ENCODE assay signal across 29 mouse cellular contexts in genomic region chr17:26864343-26864742, GRCm38 (mm10). TPM values are rescaled to one million over a fixed set of nuclear protein-coding genes. Genes with fewer than 3 reads are reported as not detected.
A peak's percentile ranks its signal among the peaks of the same experiment; 100 is the strongest.
DNase-seq lines count a peak whose midpoint lies in the region; ATAC-seq and TF ChIP-seq lines count a peak whose summit lies in the region.
"Had no signal": no experiment of that assay in that cellular context is flagged by ENCODE, and none has a peak within 500 bp of the region (broad histone marks: within the 10 kb centered on the region; RNA-seq: fewer than 3 reads in every experiment).

No protein-coding gene starts in this region.

- peaks cover 4% of the 10 kb centered on the region; the same call in 1 of the 2 replicates for H3K4me1 ChIP-seq in heart, adult 2 months (ENCODE audit: control insufficient read depth, insufficient read depth, low read length)
- H3K4me1 ChIP-seq in heart, embryonic 12.5 days (replicated peaks) = peaks cover 66% of the 10 kb centered on the region
- H3K4me1 ChIP-seq in heart, embryonic 15.5 days (replicated peaks) = peaks cover 63% of the 10 kb centered on the region
- no peaks in the 10 kb centered on the region for H3K4me1 ChIP-seq in midbrain, embryonic 11.5 days (ENCODE audit: control insufficient read depth, insufficient read depth, low read length)
- H3K4me1 ChIP-seq: forebrain, embryonic 13.5 days had no signal

- ATAC-seq in heart, embryonic 12.5 days (ENCODE audit: insufficient number of reproducible peaks, low FRiP score) = no peak
- 0 out of 2 replicates have a peak, but pooled peaks have one; percentile 29 for ATAC-seq in heart, embryonic 15.5 days (replicated peaks; ENCODE audit: insufficient number of reproducible peaks, insufficient read depth, low FRiP score, low read depth)
- no peak for ATAC-seq in midbrain, embryonic 11.5 days (ENCODE audit: low FRiP score)
- ATAC-seq: forebrain, embryonic 13.5 days; forebrain, embryonic 16.5 days; hindbrain, postnatal 0 days; inflammation-experienced regulatory T-cells, adult 6 months; intestine, embryonic 16.5 days; Patski had no signal

- peak overlapping the region; percentile 55 for H3K4me2 ChIP-seq in heart, embryonic 12.5 days
- peak overlapping the region; percentile 41 for H3K4me2 ChIP-seq in heart, embryonic 15.5 days
- no peak overlapping the region for H3K4me2 ChIP-seq in midbrain, embryonic 11.5 days
- H3K4me2 ChIP-seq: forebrain, embryonic 13.5 days; hindbrain, embryonic 14.5 days had no signal

- H3K27me3 ChIP-seq in heart, adult 2 months (ENCODE audit: control insufficient read depth, insufficient read depth, low read length) = no peaks in the 10 kb centered on the region
- no peaks in the 10 kb centered on the region for H3K27me3 ChIP-seq in heart, embryonic 12.5 days (replicated peaks)
- H3K27me3 ChIP-seq in heart, embryonic 15.5 days = peaks cover 4% of the 10 kb centered on the region; the same call in 1 of the 2 replicates
- no peaks in the 10 kb centered on the region; the same call in 1 of the 2 replicates for H3K27me3 ChIP-seq in midbrain, embryonic 11.5 days (ENCODE audit: control insufficient read depth, insufficient read depth, low read length)
- H3K27me3 ChIP-seq: Patski had no signal

- intact Hi-C loops in heart, adult 2 months (cut with DNase I) = no loop called here
- intact Hi-C loops in heart, postnatal 36 days (cut with DNase I) = no loop called here
- intact Hi-C loops in heart, postnatal 25 days (cut with DNase I) = no loop called here

- H3K36me3 ChIP-seq in heart, adult 2 months (ENCODE audit: control insufficient read depth, insufficient read depth, low read length) = no peaks in the 10 kb centered on the region; the same call in 1 of the 2 replicates
- H3K36me3 ChIP-seq in heart, embryonic 12.5 days = peaks cover 4% of the 10 kb centered on the region; the same call in 1 of the 2 replicates
- no peaks in the 10 kb centered on the region for H3K36me3 ChIP-seq in heart, embryonic 15.5 days
- no peaks in the 10 kb centered on the region for H3K36me3 ChIP-seq in midbrain, embryonic 11.5 days (ENCODE audit: control insufficient read depth, insufficient read depth, low read length)
- H3K36me3 ChIP-seq: forebrain, embryonic 10.5 days; G1E had no signal

- H3K27ac ChIP-seq in heart, adult 2 months = peak overlapping the region; percentile 85
- peak overlapping the region; percentile 99 for H3K27ac ChIP-seq in heart, embryonic 12.5 days (ENCODE audit: poor library complexity, severe bottlenecking)
- H3K27ac ChIP-seq in heart, embryonic 15.5 days = peak overlapping the region; percentile 96
- no peak overlapping the region for H3K27ac ChIP-seq in midbrain, embryonic 11.5 days (ENCODE audit: low read depth, low read length)
- H3K27ac ChIP-seq: forebrain, embryonic 10.5 days; forebrain, embryonic 13.5 days; gastrocnemius, adult 2 months; hindbrain, embryonic 14.5 days; hindbrain, postnatal 0 days had no signal

- H3K79me2 ChIP-seq in heart, adult 2 months (replicated peaks; ENCODE audit: control insufficient read depth, insufficient read depth, low read length) = no peaks in the 10 kb centered on the region

- TF ChIP-seq EP300 in heart, adult 2 months (IDR thresholded peaks at IDR 0.05; ENCODE audit: insufficient read depth, low read depth, low read length) = no peak

- no peak for DNase-seq in heart, adult 2 months
- no peak for DNase-seq in heart, postnatal 36 days
- no peak for DNase-seq in heart, postnatal 25 days (ENCODE audit: low spot score)
- no peak for DNase-seq in heart, adult 9 months (ENCODE audit: low spot score in 2 of 2)
- no peak for DNase-seq in kidney, adult 11 months
- no peak for DNase-seq in midbrain, embryonic 11.5 days (ENCODE audit: low spot score, missing footprints)
- DNase-seq: adrenal gland, postnatal 10 days; adrenal gland, postnatal 36 days; cerebellum, adult 18-20 months; cerebellum, adult 9-10 months; cerebellum, postnatal 14 days; gastrocnemius, adult 2 months; gastrocnemius, postnatal 14 days; kidney, adult 2 months had no signal

- H3K4me3 ChIP-seq in heart, adult 2 months = no peak overlapping the region
- H3K4me3 ChIP-seq in heart, embryonic 12.5 days = no peak overlapping the region
- H3K4me3 ChIP-seq in heart, embryonic 15.5 days = 0 out of 2 replicates have a peak overlapping the region, but pooled peaks have one; percentile 1
- no peak overlapping the region for H3K4me3 ChIP-seq in midbrain, embryonic 11.5 days (ENCODE audit: low read depth, low read length)
- H3K4me3 ChIP-seq: forebrain, embryonic 10.5 days; forebrain, embryonic 13.5 days; gastrocnemius, adult 2 months had no signal

- peaks cover 3% of the 10 kb centered on the region; the same call in 1 of the 2 replicates for H3K9me3 ChIP-seq in heart, embryonic 12.5 days (replicated peaks)
- H3K9me3 ChIP-seq in heart, embryonic 15.5 days (replicated peaks) = no peaks in the 10 kb centered on the region
- peaks cover 3% of the 10 kb centered on the region; the same call in 1 of the 2 replicates for H3K9me3 ChIP-seq in midbrain, embryonic 11.5 days (ENCODE audit: control insufficient read depth, low read length)
- H3K9me3 ChIP-seq: forebrain, embryonic 13.5 days had no signal

- no peak for TF ChIP-seq POLR2A in heart, adult 2 months (IDR thresholded peaks at IDR 0.05; ENCODE audit: insufficient read depth, low read depth, low read length)

- no peak for TF ChIP-seq CTCF in heart, adult 2 months (IDR thresholded peaks at IDR 0.05)

- peak overlapping the region; percentile 37; the same call in 1 of the 2 replicates for H3K9ac ChIP-seq in heart, adult 2 months (ENCODE audit: low read depth, low read length)
- peak overlapping the region; percentile 56; the same call in 1 of the 2 replicates for H3K9ac ChIP-seq in heart, embryonic 12.5 days
- 0 out of 2 replicates have a peak overlapping the region, but pooled peaks have one; percentile 27 for H3K9ac ChIP-seq in heart, embryonic 15.5 days
- H3K9ac ChIP-seq in midbrain, embryonic 11.5 days (ENCODE audit: low read length) = no peak overlapping the region
- H3K9ac ChIP-seq: forebrain, embryonic 13.5 days; hindbrain, embryonic 14.5 days had no signal

- 28% methylated on average over 5 of the region's 5 CpGs for WGBS in heart, adult 2 months
- 21% methylated on average over 5 of the region's 5 CpGs for WGBS in heart, embryonic 12.5 days
- 23% methylated on average over 5 of the region's 5 CpGs for WGBS in heart, embryonic 15.5 days
- 68% methylated on average over 5 of the region's 5 CpGs for WGBS in midbrain, embryonic 11.5 days

RNA-seq across cellular contexts. Expression of gene Nkx2-5, which starts 19.5 kb away (rescaled TPM):
- 10 to 100 TPM; 87.1 to 96.3 TPM for total RNA-seq in heart, adult 2 months (2021)
- 72.6 and 104 TPM in 2 replicates for polyA plus RNA-seq in heart, adult 2 months (2012; rRNA removed)
- total RNA-seq in heart, postnatal 36 days (2021) = 10 to 100 TPM; 80.7 TPM
- 200 and 212 TPM in 2 replicates for polyA plus RNA-seq in heart, embryonic 12.5 days (2016; fragmentation: Nextera tagmentation; extraction: Ambion mirVana)
- total RNA-seq in heart, postnatal 25 days (2021) = 10 to 100 TPM; 79.5 to 91.8 TPM
- 131 and 147 TPM in 2 replicates for polyA plus RNA-seq in heart, embryonic 15.5 days (2015; fragmentation: Nextera tagmentation; extraction: Ambion mirVana)
- not detected in 2 replicates for polyA plus RNA-seq in midbrain, embryonic 11.5 days (2014; fragmentation: Nextera tagmentation; extraction: Ambion mirVana)
- total RNA-seq: adrenal gland, adult 18-20 months; adrenal gland, postnatal 10 days; adrenal gland, postnatal 36 days; G1E; gastrocnemius, adult 2 months; gastrocnemius, postnatal 14 days; gastrocnemius, postnatal 4 days; hindbrain, postnatal 0 days had no signal
- polyA plus RNA-seq: forebrain, embryonic 10.5 days; forebrain, embryonic 13.5 days; forebrain, embryonic 16.5 days; G1E; hindbrain, embryonic 11.5 days; hindbrain, embryonic 14.5 days; hindbrain, postnatal 0 days; inflammation-experienced regulatory T-cells, adult 6 months; kidney, adult 2 months; kidney, embryonic 14.5 days; Patski had no signal

RNA-seq across cellular contexts. Expression of gene Kifc5b, which starts 52.5 kb away (rescaled TPM):
- total RNA-seq in heart, adult 2 months (2021) = under 1 TPM; 0.26 to 0.36 TPM
- 0.62 and 0.79 TPM in 2 replicates for polyA plus RNA-seq in heart, adult 2 months (2012; rRNA removed)
- total RNA-seq in heart, postnatal 36 days (2021) = under 1 TPM; 0.44 to 0.95 TPM
- polyA plus RNA-seq in heart, embryonic 12.5 days (2016; fragmentation: Nextera tagmentation; extraction: Ambion mirVana) = 5.2 and 5.7 TPM in 2 replicates
- total RNA-seq in heart, postnatal 25 days (2021) = under 1 TPM; 0.44 to 0.48 TPM
- polyA plus RNA-seq in heart, embryonic 15.5 days (2015; fragmentation: Nextera tagmentation; extraction: Ambion mirVana) = 5.3 and 7.4 TPM in 2 replicates
- 3.8 and 6.4 TPM in 2 replicates for polyA plus RNA-seq in midbrain, embryonic 11.5 days (2014; fragmentation: Nextera tagmentation; extraction: Ambion mirVana)

Comparison
In these comparisons a context has a peak if more than half of its experiments do, and no peak if none do; other contexts are left out.
1. RNA of gene Nkx2-5, which starts 19.5 kb away (polyA plus RNA-seq): 200 to 212 TPM in heart, embryonic 12.5 days, 131 to 147 TPM in heart, embryonic 15.5 days and 72.6 to 104 TPM in heart, adult 2 months; not detected in midbrain, embryonic 11.5 days; every median in the first group is over 10 times any median in the second.